Mouse (Mus musculus) heart, embryonic 16.5 days (tissue): ENCODE results near the gene Shroom3. TPM values are rescaled to one million over a fixed set of nuclear protein-coding genes. Genes with fewer than 3 reads are reported as not detected.
A peak's percentile ranks its signal among the peaks of the same experiment; 100 is the strongest.

Source experiments
- ATAC-seq: fragments of 200-750 bp; cut with Nextera tagmentation; replicated peaks from 2 replicates; pipeline ENCODE4 v1.8.0; 2017; ENCODE audit warnings: moderate number of reproducible peaks; ENCODE audit not compliant: insufficient read depth, low FRiP score; ENCODE audit errors: extremely low read depth
- H3K27ac ChIP-seq: fragments of 300-500 bp; sonication (generic); 2 replicates; pipeline ENCODE4 v1.5.1; 2014; ENCODE audit warnings: mild to moderate bottlenecking, low read length, control low read depth, moderate library complexity
- H3K27me3 ChIP-seq: fragments of 300-500 bp; sonication (generic); 2 replicates; pipeline ENCODE4 v1.6.1; 2014; ENCODE audit warnings: low read length, mixed read lengths; ENCODE audit not compliant: control insufficient read depth, insufficient read depth
- H3K36me3 ChIP-seq: fragments of 300-500 bp; sonication (generic); 2 replicates; pipeline ENCODE4 v1.6.1; 2014; ENCODE audit not compliant: control insufficient read depth, insufficient read depth
- H3K4me1 ChIP-seq: fragments of 300-500 bp; sonication (generic); 2 replicates; pipeline ENCODE4 v1.6.1; 2014; ENCODE audit warnings: low read length, mixed read lengths; ENCODE audit not compliant: control insufficient read depth, insufficient read depth
- H3K4me2 ChIP-seq: fragments of 300-500 bp; sonication (generic); 2 replicates; pipeline ENCODE4 v1.6.1; 2014; ENCODE audit warnings: low read depth, mild to moderate bottlenecking, control low read depth, low read length
- H3K4me3 ChIP-seq: fragments of 300-500 bp; sonication (generic); 2 replicates; pipeline ENCODE4 v1.5.1; 2014; ENCODE audit warnings: mild to moderate bottlenecking, control low read depth, low read length
- H3K9ac ChIP-seq: fragments of 300-500 bp; sonication (generic); 2 replicates; pipeline ENCODE4 v1.6.1; 2014; ENCODE audit warnings: low read length, control low read depth
- H3K9me3 ChIP-seq: fragments of 300-500 bp; sonication (generic); replicated peaks from 2 replicates; pipeline ENCODE4 v1.6.1; 2016; ENCODE audit warnings: low read length; ENCODE audit not compliant: control insufficient read depth
- WGBS: fragments of 180-500 bp; shearing (Covaris S2); extraction: QIAGEN DNeasy Blood & Tissue Kit; methylation state at CpG from one replicate; pipeline ENCODE4 v1.1.7; 2014; 5-methylcytosine and 5-hydroxymethylcytosine counted together
- polyA plus RNA-seq: library from polyadenylated mRNA; unstranded; fragments of >200 nt; fragmentation: Nextera tagmentation; extraction: Ambion mirVana; gene quantifications from 2 replicates; pipeline ENCODE4 v1.2.1, GENCODE M21; 2015

The Shroom3 gene
- polyA plus RNA-seq, 1 experiment from 2014 or later = 11.7 TPM

DNA sequence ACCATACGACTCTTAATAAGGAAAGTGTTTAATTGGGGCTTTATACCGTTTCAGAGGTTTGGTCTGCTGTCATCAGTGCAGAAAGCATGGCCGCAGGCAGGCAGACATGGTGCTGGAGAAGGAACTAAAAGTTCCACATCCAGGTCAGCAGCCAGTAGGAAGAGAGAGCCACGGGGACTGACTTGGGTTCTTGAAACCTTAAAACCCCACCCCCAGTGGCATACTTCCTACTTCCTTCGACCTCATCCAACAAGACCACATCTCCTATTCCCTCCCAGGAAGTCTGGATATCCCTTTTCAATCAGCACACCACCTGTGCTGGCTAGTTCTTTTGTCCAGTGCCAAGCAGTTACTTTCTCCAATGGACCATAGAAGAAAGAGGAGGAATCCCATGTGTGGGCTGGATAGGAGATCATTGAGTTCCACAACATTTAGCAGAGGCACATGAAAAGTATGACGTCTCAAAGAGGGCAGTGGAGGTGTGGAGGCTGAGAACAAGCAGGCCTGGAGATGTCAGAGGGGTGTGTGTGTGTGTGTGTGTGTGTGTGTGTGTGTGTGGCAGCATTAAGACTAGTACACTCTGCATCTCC is 76.0 kb downstream of the Shroom3 start:
- ATAC-seq = no peak
- H3K9ac ChIP-seq = no peak overlapping the region
- WGBS = 74% methylated on average over 6 of the region's 6 CpGs
- no peak overlapping the region for H3K4me2 ChIP-seq
- H3K27ac ChIP-seq = no peak overlapping the region
- no peaks in the 10 kb centered on the region for H3K36me3 ChIP-seq
- H3K27me3 ChIP-seq = no peaks in the 10 kb centered on the region
- peaks cover 16% of the 10 kb centered on the region for H3K4me1 ChIP-seq
- no peak overlapping the region for H3K4me3 ChIP-seq
- H3K9me3 ChIP-seq = no peaks in the 10 kb centered on the region

DNA sequence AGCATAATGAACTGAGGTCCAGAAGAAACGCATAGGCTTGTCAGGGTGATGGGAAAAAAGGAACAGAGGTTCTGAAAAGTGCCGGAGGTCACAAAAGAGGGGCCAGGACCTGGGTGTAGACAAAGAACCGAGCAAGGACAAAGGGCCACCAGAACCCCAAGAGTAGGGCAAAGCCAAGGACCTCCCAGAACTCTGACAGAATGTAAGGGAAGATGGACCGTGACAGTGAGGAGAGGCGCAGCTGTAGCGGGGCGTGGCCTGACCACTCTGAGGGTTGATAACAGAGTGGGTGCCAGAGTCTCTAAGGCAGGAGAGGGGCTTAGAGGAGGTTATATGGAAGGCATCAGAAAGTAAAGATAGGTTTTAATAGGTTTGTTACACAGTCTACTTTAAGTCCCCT is 77.3 kb downstream of the Shroom3 start:
- H3K4me1 ChIP-seq = peaks cover 16% of the 10 kb centered on the region
- no peak overlapping the region for H3K4me3 ChIP-seq
- H3K9me3 ChIP-seq = no peaks in the 10 kb centered on the region
- H3K9ac ChIP-seq = no peak overlapping the region
- no peaks in the 10 kb centered on the region for H3K36me3 ChIP-seq
- H3K4me2 ChIP-seq = no peak overlapping the region
- ATAC-seq = no peak
- H3K27me3 ChIP-seq = no peaks in the 10 kb centered on the region
- WGBS = 73% methylated on average over 7 of the region's 7 CpGs
- H3K27ac ChIP-seq = no peak overlapping the region

DNA sequence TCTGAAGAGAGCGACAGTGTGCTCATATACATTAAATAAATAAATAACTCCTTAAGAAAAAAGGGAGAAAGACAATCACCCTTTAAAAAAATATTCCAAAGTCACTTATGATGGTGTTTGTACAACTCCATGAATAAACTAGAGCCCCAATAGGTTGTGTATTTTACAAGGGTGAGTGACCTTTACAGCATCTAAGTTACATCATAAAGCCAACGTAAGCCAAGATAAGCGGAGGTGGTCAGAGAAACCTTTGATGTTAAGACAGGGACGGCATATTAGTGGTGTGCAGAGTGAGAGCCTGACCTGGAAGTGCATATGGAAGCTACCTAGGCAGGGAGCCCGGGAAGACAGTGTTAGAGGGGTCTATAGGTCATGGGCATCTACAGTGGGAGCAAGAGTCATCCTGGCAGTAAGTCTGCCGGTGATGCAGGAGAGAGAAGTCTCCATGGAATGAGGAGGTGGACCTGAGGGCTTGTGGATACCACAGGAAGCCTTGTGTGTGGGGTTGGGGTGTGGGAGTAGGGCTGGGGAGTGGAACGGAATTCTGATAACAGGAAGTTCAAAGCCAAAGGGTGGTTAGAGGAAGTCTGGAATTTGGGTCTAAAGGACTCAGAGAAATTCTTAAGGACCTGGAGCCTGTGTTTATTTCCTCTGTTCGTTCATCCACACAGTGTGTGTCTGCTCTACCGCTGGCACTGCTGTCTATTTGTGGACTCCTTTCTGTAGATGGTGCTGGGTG is 78.5 kb downstream of the Shroom3 start:
- Histone ChIP-seq H3K4me3 (no peak overlapping the region), H3K9me3 (no peaks in the 10 kb centered on the region), H3K9ac (no peak overlapping the region), H3K36me3 (no peaks in the 10 kb centered on the region), H3K4me2 (no peak overlapping the region), H3K27me3 (no peaks in the 10 kb centered on the region), H3K4me1 (peaks cover 16% of the 10 kb centered on the region), H3K27ac (peak overlapping the region; percentile 47; the same call in 1 of the 2 replicates)
- no peak for ATAC-seq
- WGBS = 65% methylated on average over 9 of the region's 9 CpGs

DNA sequence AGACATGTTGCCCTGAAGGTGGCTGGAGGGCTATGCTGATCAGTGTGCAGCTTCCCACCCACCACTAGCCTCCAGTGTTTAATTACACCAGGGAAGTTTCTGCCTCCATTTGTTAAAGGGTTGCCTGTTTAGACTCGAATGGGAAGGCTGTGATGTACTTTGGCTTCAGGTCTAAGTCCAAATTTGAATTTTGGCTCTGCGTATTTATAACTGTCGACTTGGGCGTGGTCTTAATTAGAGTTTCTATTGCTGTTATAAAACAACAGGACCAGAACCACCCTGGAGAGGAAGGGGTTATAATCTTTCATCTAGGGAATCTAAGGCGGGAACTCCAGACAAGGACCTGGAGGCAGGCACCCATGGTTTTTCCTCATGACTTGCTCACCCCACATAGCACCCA is 79.2 kb downstream of the Shroom3 start:
- Histone ChIP-seq H3K27me3 (no peaks in the 10 kb centered on the region), H3K36me3 (no peaks in the 10 kb centered on the region), H3K9me3 (no peaks in the 10 kb centered on the region), H3K9ac (no peak overlapping the region), H3K4me3 (no peak overlapping the region), H3K27ac (peak overlapping the region; percentile 71), H3K4me1 (peaks cover 16% of the 10 kb centered on the region), H3K4me2 (no peak overlapping the region)
- 84% methylated on average over 5 of the region's 5 CpGs for WGBS
- ATAC-seq = no peak

DNA sequence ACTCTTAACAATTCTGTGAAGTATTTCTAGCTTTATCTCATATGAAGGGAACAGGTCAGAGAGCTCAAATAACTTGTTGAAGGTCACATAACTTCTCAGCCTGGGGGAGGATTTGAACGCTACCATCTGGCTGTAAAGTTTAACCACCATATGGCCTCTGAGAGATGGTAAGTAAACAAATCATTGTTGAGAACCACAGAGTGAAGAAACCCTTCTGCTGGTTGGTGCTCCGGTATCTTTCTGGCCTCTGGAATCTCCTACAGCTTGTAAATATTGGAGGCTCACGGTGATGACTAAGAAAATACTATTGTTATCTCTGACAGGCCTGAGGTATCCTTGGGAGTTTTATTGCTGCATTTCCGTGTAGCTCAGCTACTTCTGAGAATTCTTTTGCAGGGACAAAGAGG is 80.3 kb downstream of the Shroom3 start:
- H3K36me3 ChIP-seq = no peaks in the 10 kb centered on the region
- 11% methylated on average over 4 of the region's 4 CpGs for WGBS
- peaks cover 16% of the 10 kb centered on the region for H3K4me1 ChIP-seq
- peak overlapping the region; percentile 81 for H3K27ac ChIP-seq
- no peaks in the 10 kb centered on the region for H3K27me3 ChIP-seq
- no peak overlapping the region for H3K4me2 ChIP-seq
- H3K4me3 ChIP-seq = no peak overlapping the region
- no peaks in the 10 kb centered on the region for H3K9me3 ChIP-seq
- H3K9ac ChIP-seq = no peak overlapping the region
- ATAC-seq = peak; percentile 41; the same call in 1 of the 2 replicates

DNA sequence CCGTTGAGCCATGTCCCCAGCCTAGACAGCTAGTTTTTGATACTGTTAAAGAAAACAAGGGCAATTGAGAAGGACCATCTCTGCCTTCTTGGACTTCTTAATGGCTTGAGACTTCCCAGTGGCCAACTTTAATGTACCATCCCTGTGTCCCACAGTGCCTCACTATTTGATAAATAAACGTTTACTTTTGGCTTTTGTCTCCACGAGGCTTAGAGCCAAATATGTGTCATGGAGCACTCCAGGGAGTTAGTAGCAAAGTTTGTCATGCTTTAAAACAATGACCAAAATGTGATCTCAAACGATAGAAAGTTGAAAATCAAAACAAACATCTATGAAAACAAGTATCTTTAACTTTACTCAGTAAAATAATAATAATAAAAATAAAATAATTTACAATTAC is 83.1 kb downstream of the Shroom3 start:
- no peak overlapping the region for H3K4me3 ChIP-seq
- no peak for ATAC-seq
- WGBS = 47% methylated on average over 4 of the region's 4 CpGs
- no peak overlapping the region for H3K27ac ChIP-seq
- peaks cover 16% of the 10 kb centered on the region for H3K4me1 ChIP-seq
- no peak overlapping the region for H3K4me2 ChIP-seq
- no peaks in the 10 kb centered on the region for H3K27me3 ChIP-seq
- H3K36me3 ChIP-seq = no peaks in the 10 kb centered on the region
- H3K9ac ChIP-seq = no peak overlapping the region
- H3K9me3 ChIP-seq = no peaks in the 10 kb centered on the region; the same call in 1 of the 2 replicates

DNA sequence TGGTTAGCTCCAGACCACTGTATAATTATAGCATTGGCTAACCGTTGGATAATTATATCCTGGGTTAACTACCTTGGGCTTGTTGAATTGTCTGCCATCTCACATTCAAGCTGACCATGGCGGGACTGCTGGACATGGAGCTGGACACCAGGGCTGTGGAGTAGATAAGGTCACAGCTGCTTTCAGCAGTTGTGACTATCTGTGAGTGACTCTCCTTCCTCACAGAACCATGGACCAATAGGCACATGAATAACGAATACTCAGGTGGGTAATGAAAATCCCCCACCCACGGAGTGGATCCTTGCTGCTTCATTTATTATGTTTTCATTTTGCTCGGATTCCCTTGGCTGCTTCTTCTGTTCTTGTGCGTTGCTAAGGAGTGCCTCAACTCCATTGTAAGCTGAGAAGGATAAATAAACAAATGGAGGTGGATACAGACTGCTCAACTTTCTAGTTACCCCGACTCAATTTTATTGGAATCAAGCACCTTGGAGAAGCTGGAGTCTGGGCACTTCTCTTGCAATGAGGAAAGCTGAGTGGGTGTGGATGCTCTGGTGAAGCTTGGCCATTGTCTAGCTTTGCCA is 84.1 kb downstream of the Shroom3 start:
- Histone ChIP-seq H3K4me3 (no peak overlapping the region), H3K4me1 (peaks cover 12% of the 10 kb centered on the region), H3K27me3 (no peaks in the 10 kb centered on the region), H3K9ac (no peak overlapping the region), H3K9me3 (no peaks in the 10 kb centered on the region; the same call in 1 of the 2 replicates), H3K27ac (no peak overlapping the region), H3K36me3 (no peaks in the 10 kb centered on the region), H3K4me2 (no peak overlapping the region)
- 56% methylated on average over 7 of the region's 7 CpGs for WGBS
- no peak for ATAC-seq

DNA sequence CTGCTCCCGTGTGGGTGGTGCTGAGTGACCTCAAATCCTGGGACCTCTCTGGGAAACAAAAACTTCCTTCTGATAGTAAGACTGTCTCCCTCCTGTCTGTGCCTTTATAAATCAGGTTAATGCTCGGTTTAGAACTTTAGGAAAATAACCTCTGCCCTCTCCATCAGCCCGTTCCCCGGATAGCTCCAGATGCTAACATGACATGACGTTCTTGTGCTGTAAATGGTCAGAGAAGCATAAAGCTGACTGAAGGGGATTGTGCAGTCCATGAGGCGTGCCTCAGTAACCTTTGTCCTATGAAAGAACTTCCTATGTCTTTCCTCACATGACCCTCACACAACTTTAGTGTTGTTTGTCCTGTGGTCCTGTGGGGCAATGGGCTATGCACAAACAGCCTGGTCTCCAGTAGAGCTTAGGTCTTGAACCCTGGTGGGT is 84.6 kb downstream of the Shroom3 start:
- WGBS = 56% methylated on average over 6 of the region's 6 CpGs

DNA sequence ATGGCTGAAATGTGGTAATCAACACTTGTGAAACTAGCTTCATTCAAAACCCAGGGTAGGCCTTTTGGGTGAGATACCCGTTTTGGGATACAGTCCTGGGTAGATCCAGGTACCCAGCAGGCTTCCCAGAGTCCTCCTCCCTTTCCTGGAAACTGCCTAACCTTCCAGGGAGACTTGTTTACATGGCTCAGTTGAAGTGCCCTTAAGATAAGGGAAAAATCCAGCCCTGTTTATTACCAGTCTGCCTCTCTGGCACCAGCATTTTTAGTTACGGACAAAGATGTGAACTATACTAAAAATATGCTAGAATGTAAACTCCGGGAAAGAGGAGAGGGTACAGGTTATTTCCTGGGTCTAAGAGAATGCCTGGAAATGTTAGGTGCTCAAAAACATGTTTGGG is 90.6 kb downstream of the Shroom3 start:
- Histone ChIP-seq H3K4me2 (peak overlapping the region; percentile 32), H3K27ac (peak overlapping the region; percentile 66), H3K9me3 (no peaks in the 10 kb centered on the region; the same call in 1 of the 2 replicates), H3K27me3 (no peaks in the 10 kb centered on the region), H3K9ac (0 out of 2 replicates have a peak overlapping the region, but pooled peaks have one; percentile 47), H3K36me3 (no peaks in the 10 kb centered on the region), H3K4me3 (peak overlapping the region; percentile 5; the same call in 1 of the 2 replicates), H3K4me1 (peaks cover 12% of the 10 kb centered on the region)
- WGBS = 18% methylated on average over 3 of the region's 3 CpGs
- no peak for ATAC-seq

More for the DNA sequence above, 84.6 kb downstream of the Shroom3 start:
- no peak for ATAC-seq
- H3K36me3 ChIP-seq = no peaks in the 10 kb centered on the region
- H3K4me1 ChIP-seq = peaks cover 7% of the 10 kb centered on the region; the same call in 1 of the 2 replicates
- no peak overlapping the region for H3K9ac ChIP-seq
- no peak overlapping the region for H3K27ac ChIP-seq
- no peak overlapping the region for H3K4me2 ChIP-seq
- no peaks in the 10 kb centered on the region for H3K27me3 ChIP-seq
- H3K9me3 ChIP-seq = no peaks in the 10 kb centered on the region; the same call in 1 of the 2 replicates
- H3K4me3 ChIP-seq = no peak overlapping the region
